Mouse (Mus musculus) embryo, embryonic 10 days (tissue): ENCODE data around the gene Rprd1b.

Experiments
- DNase-seq: peaks from one replicate; pipeline ENCODE4 v3.0.0-alpha.2; 2015; ENCODE audit warnings: low spot score

Gene Rprd1b

DNA sequence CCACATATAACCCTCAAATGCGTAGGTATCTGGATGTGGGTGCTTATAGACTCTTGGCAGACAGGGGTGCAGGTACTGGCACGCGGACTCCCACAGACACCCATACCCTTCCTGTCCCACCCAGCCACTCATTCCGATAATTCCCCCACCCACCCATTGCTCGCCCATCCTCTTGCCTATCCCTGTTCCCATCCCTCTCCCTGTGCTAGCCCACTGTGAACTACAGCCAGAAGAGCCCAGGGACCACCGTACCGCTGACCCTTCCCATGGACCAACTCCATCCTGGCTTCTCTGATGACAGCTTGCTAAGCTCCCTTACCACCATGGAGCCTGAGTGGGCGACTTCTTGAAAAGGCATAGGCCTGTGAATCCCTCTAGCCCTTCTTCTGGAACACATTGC is 118.7 kb downstream of the Rprd1b start:
- DNase-seq: no peak

- DNase-seq: no peak
Observed at GRCm38 (mm10) chr2:158151077-158151476, 122.8 kb downstream of the Rprd1b start.

GRCm38 (mm10) chr2:158152685-158153309 is 124.5 kb downstream of the Rprd1b start:
- peak; percentile 80 for DNase-seq

DNA sequence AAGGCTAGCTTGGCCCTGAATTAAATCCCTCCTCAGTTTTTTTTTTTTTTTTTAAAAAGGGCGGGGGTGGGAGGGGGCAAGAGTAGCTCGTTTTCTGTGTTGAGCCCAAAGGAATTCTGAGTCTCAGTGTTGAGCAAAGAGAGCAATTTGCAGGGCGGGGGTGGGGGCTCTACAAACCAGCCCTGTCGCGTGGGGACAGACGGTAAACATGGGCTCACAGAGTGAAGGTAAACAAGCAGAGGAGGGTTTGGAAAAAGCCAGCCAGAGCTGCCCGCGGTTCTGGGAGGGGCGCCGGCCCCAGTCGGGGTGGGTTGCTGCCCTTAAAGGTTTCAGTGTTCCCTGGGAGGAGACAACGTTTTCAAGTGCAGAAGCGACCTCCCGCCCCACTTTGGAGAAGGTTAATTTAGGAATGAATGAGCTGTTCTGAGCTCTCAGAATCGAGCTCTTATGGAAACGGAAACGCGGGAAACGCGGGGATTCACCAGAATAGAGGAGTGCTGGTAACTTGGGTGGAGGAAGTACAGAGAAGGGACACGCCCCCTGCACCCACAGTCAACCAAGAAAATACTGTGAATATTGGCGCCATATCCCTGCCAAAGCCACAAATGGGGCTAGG is 125.5 kb downstream of the Rprd1b start:
- peak; percentile 62 for DNase-seq

- DNase-seq: no peak
Observed at GRCm38 (mm10) chr2:158154641-158155040, 126.3 kb downstream of the Rprd1b start.

GRCm38 (mm10) chr2:158155101-158155500 is 126.8 kb downstream of the Rprd1b start:
- no peak for DNase-seq

- DNase-seq: no peak
Observed at GRCm38 (mm10) chr2:158155615-158156014, 127.3 kb downstream of the Rprd1b start.

DNA sequence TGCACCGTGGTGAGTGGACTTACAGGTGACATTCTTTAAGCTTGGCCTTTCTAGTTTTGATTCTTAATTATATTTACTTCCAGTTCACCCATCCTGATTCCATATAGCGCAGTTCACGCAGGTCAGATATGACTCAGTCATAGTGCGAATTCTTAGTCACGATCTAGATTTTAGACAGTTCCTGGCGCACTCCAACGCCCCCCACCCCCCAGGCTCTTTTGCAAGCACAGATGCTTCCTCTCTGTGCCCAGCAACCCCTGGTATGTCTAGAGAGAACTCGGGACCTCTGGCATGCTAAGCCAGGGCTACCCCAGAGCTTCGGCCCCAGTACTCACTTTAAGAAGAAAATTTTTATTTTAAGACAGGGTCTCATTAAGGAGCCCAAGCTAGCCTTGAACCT is 128.2 kb downstream of the Rprd1b start:
- no peak for DNase-seq

- no peak for DNase-seq
Observed at GRCm38 (mm10) chr2:158157654-158158053, 129.4 kb downstream of the Rprd1b start.

- peak; percentile 74 for DNase-seq
Observed at GRCm38 (mm10) chr2:158159376-158160235, 131.3 kb downstream of the Rprd1b start.

- no peak for DNase-seq
Observed at GRCm38 (mm10) chr2:158161761-158162160, 133.5 kb downstream of the Rprd1b start.

- DNase-seq: no peak
Observed at GRCm38 (mm10) chr2:158163034-158163433, 134.7 kb downstream of the Rprd1b start.

DNA sequence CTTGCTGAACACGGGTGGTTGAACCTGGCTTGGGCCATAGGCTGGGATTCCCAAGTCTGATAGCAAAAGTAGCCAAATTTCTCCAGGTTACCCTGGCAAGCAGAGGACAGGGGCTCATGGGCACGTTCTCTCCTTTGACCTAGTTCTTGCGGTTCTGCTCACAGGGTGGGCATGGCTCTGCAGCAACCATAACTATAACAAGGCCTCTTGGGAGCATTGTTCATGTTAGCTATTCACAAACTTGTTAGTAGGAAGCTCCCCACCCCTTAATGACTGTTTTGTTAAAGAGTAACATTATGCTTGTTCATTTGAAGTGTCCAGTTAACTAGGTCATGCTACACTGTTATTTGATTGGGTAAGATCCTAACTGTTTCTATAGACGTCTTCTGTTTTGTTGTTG is 137.5 kb downstream of the Rprd1b start:
- DNase-seq: no peak

DNA sequence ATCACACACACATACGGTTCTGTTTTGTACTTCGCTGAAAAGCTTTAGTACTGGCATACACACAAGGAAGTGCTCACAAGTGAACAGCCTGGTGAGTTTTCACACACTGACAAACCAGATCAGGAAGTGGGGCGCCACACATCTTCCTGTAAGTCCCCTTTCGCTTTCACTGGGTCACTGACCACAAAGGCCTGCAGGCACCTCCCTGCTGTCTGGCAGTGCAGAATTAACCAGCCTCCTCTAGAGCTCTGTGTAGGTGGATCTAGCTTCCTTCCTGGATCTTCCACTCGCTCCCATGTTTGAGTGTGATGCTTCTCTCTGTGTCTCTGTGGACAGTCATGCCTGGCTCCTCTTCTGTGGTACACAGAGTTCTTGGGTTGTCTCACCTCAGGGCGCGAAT is 138.3 kb downstream of the Rprd1b start:
- no peak for DNase-seq

GRCm38 (mm10) chr2:158167496-158168205 is 139.4 kb downstream of the Rprd1b start:
- DNase-seq: no peak

DNA sequence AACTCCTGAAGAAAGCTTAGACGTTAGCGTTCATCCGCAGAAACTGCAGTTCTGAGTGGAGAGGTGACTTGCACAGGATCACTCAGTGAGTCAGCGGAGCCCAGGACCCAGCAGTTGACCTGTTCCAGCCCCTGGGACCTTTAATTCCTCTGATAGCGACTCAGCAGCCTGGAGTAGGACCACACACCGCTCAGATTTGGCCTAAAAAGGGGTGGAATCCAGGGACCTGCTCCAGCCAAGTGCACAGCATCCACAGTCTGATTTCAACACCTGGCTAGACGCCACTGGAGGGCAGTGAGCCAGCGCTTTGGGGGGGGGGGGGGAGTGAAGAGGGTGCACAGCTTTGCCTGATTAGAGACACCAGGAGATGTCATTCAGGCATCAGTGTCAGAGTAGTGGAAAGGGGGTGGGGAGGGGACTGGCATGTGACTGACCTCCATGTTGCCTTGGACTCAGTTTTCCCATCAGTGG is 140.5 kb downstream of the Rprd1b start:
- DNase-seq: no peak

GRCm38 (mm10) chr2:158169351-158169750 is 141.1 kb downstream of the Rprd1b start:
- no peak for DNase-seq

DNA sequence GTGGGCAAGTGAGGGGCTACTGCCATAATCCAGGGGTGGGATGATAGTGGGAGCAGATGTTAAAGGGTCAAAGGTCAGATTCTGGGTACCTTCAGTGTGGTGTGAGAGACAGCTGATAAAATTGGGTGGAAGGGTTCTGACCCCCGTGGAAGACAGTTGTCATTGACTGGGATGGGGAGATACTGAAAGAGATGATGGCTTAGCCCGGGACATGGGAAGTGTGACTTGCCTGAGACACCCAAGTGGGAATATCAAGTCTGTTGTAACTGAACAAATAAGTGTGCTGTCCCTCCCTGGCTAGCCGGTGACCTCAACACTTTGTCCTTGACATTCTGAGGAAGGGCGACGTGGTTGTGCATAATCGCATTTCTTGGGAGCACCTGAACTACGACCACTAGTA is 141.5 kb downstream of the Rprd1b start:
- DNase-seq: no peak

DNA sequence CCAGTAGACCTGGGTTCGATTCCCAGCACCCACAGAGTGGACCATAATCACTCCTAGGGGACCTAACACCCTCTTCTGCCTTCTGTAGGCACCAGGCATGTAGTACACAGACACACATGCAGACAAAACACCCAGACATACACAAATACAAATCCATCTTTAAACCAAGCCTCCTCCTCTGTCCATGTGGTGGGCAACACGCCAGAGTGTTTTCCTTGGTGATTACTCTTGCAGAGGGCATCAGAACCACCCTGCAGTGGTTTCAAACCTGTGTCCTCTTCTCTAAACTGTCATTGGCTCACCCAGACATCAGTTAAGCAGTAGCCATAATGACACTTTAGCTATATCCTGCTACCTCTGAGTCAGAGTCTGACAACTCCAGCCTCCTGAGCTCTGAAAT is 142.1 kb downstream of the Rprd1b start:
- no peak for DNase-seq

DNA sequence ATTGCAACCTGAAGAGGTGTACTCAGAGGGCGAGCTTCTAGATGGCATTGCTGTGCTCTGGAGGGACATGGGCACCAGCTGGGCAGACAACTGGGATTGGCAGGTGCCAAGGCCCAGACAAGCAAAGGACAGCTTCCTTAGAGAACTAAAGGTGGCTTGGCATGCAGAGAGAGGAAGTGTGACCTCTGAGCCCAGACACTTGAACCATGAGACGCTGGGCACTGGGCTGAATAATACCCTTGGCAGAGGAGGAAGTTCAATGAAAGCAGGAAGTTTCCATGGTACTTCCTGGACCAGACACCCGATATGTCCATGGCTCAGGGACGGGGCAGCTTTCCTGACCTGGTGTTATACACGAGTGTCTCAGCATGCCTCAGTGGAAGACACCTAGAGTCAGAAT is 146.1 kb downstream of the Rprd1b start:
- DNase-seq: no peak

- DNase-seq: no peak
Observed at GRCm38 (mm10) chr2:158174958-158175357, 146.7 kb downstream of the Rprd1b start.

DNA sequence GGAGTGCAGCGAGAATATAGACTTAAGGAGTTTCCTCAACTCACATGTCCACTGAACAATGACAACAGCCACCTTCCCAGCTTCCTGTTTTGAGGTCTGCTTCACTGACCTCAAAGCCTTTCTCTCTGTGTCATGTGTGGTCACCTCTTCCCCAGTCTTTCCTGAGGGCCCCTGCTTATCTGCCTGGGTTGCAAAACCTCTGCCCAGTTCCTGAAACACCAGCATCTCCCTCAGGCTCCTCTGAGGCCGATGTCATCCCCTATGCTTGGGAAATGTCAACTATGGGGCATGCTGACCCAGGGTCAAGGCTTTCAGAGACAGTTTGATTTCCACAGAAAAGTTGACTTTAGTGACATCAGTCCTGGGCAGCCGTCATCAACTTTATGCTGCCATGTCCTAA is 147.1 kb downstream of the Rprd1b start:
- DNase-seq: no peak
